Mouse (Mus musculus) forebrain, embryonic 10.5 days (tissue): Measurements from ENCODE around the gene Cyp1a2. TPM values are rescaled to one million over a fixed set of nuclear protein-coding genes. Genes with fewer than 3 reads are reported as not detected.
A peak's percentile ranks its signal among the peaks of the same experiment; 100 is the strongest.

Source experiments
- DNase-seq: peaks from one replicate; pipeline ENCODE4 v3.0.0-alpha.2; 2017; ENCODE audit warnings: low spot score; ENCODE audit errors: extremely low spot score
- H3K27ac ChIP-seq: fragments of 300-500 bp; sonication (generic); 2 replicates; pipeline ENCODE4 v1.5.1; 2016; ENCODE audit warnings: mild to moderate bottlenecking
- H3K27me3 ChIP-seq: fragments of 300-500 bp; sonication (generic); 2 replicates; pipeline ENCODE4 v1.6.1; 2016; ENCODE audit warnings: mild to moderate bottlenecking; ENCODE audit not compliant: poor library complexity, severe bottlenecking
- H3K36me3 ChIP-seq: fragments of 300-500 bp; sonication (generic); replicated peaks from 2 replicates; pipeline ENCODE4 v1.6.1; 2016; ENCODE audit warnings: mild to moderate bottlenecking, moderate library complexity
- H3K4me1 ChIP-seq: fragments of 300-500 bp; sonication (generic); 2 replicates; pipeline ENCODE4 v1.6.1; 2016
- H3K4me3 ChIP-seq: fragments of 300-500 bp; sonication (generic); 2 replicates; pipeline ENCODE4 v1.5.1; 2016; ENCODE audit warnings: mild to moderate bottlenecking, moderate library complexity
- H3K9me3 ChIP-seq: fragments of 300-500 bp; sonication (generic); 2 replicates; pipeline ENCODE4 v1.6.1; 2016; ENCODE audit warnings: mild to moderate bottlenecking, moderate library complexity
- WGBS: fragments of 180-500 bp; shearing (Covaris S2); methylation state at CpG from one replicate; pipeline ENCODE4 v1.1.7; 2016; 5-methylcytosine and 5-hydroxymethylcytosine counted together
- polyA plus RNA-seq: library from polyadenylated mRNA; unstranded; fragments of >200 nt; fragmentation: Nextera tagmentation; extraction: Ambion mirVana; gene quantifications from 2 replicates; pipeline ENCODE4 v1.2.1, GENCODE M21; 2016

The Cyp1a2 gene
- polyA plus RNA-seq, 1 experiment from 2014 or later: not detected

GRCm38 (mm10) chr9:57667817-57668216 lies 15.7 kb downstream of the Cyp1a2 start:
- WGBS: 68% methylated on average over 11 of the region's 11 CpGs
- no peak overlapping the region for H3K27ac ChIP-seq
- no peaks in the 10 kb centered on the region for H3K36me3 ChIP-seq
- DNase-seq: no peak
- H3K4me1 ChIP-seq: no peaks in the 10 kb centered on the region
- H3K4me3 ChIP-seq: no peak overlapping the region
- no peaks in the 10 kb centered on the region for H3K9me3 ChIP-seq
- H3K27me3 ChIP-seq: 0 out of 2 replicates have a peak, but pooled peaks cover 3% of the 10 kb centered on the region

GRCm38 (mm10) chr9:57667136-57667535 lies 16.4 kb downstream of the Cyp1a2 start:
- Histone ChIP-seq H3K27me3 (0 out of 2 replicates have a peak, but pooled peaks cover 3% of the 10 kb centered on the region), H3K9me3 (no peaks in the 10 kb centered on the region), H3K36me3 (no peaks in the 10 kb centered on the region), H3K4me1 (no peaks in the 10 kb centered on the region), H3K27ac (no peak overlapping the region), H3K4me3 (no peak overlapping the region)
- no peak for DNase-seq
- WGBS: 81% methylated on average over 3 of the region's 3 CpGs

- no peak for DNase-seq
- H3K9me3 ChIP-seq: no peaks in the 10 kb centered on the region
- H3K4me1 ChIP-seq: no peaks in the 10 kb centered on the region
- 86% methylated on average over 8 of the region's 8 CpGs for WGBS
- H3K36me3 ChIP-seq: no peaks in the 10 kb centered on the region
- H3K27ac ChIP-seq: no peak overlapping the region
- no peak overlapping the region for H3K4me3 ChIP-seq
- H3K27me3 ChIP-seq: 0 out of 2 replicates have a peak, but pooled peaks cover 3% of the 10 kb centered on the region
Observed at GRCm38 (mm10) chr9:57666536-57666935, 17.0 kb downstream of the Cyp1a2 start.

- no peaks in the 10 kb centered on the region for H3K36me3 ChIP-seq
- no peak overlapping the region for H3K4me3 ChIP-seq
- H3K27me3 ChIP-seq: 0 out of 2 replicates have a peak, but pooled peaks cover 3% of the 10 kb centered on the region
- no peaks in the 10 kb centered on the region for H3K9me3 ChIP-seq
- H3K4me1 ChIP-seq: no peaks in the 10 kb centered on the region
- no peak overlapping the region for H3K27ac ChIP-seq
- WGBS: 78% methylated on average over 7 of the region's 7 CpGs
- no peak for DNase-seq
Observed at GRCm38 (mm10) chr9:57664616-57665015, 18.9 kb downstream of the Cyp1a2 start.

GRCm38 (mm10) chr9:57661552-57661951 lies 22.0 kb downstream of the Cyp1a2 start:
- Histone ChIP-seq H3K4me3 (no peak overlapping the region), H3K9me3 (no peaks in the 10 kb centered on the region), H3K27me3 (peaks cover 6% of the 10 kb centered on the region; the same call in 1 of the 2 replicates), H3K36me3 (no peaks in the 10 kb centered on the region), H3K4me1 (no peaks in the 10 kb centered on the region), H3K27ac (no peak overlapping the region)
- no peak for DNase-seq
- 87% methylated on average over 3 of the region's 3 CpGs for WGBS

GRCm38 (mm10) chr9:57660501-57660900 lies 23.0 kb downstream of the Cyp1a2 start:
- H3K36me3 ChIP-seq: no peaks in the 10 kb centered on the region
- no peak overlapping the region for H3K4me3 ChIP-seq
- WGBS: 85% methylated on average over 6 of the region's 6 CpGs
- H3K27me3 ChIP-seq: peaks cover 11% of the 10 kb centered on the region; the same call in 1 of the 2 replicates
- peaks cover 9% of the 10 kb centered on the region for H3K4me1 ChIP-seq
- no peak overlapping the region for H3K27ac ChIP-seq
- no peaks in the 10 kb centered on the region for H3K9me3 ChIP-seq
- no peak for DNase-seq

- Histone ChIP-seq H3K4me1 (peaks cover 11% of the 10 kb centered on the region), H3K27me3 (peaks cover 16% of the 10 kb centered on the region), H3K36me3 (no peaks in the 10 kb centered on the region), H3K4me3 (no peak overlapping the region), H3K9me3 (no peaks in the 10 kb centered on the region), H3K27ac (peak overlapping the region; percentile 53; the same call in 1 of the 2 replicates)
- WGBS: 22% methylated on average over 4 of the region's 4 CpGs
- DNase-seq: peak; percentile 58
Observed at GRCm38 (mm10) chr9:57659774-57660173, 23.7 kb downstream of the Cyp1a2 start.

GRCm38 (mm10) chr9:57658970-57659369 lies 24.5 kb downstream of the Cyp1a2 start:
- Histone ChIP-seq H3K4me3 (no peak overlapping the region), H3K27ac (no peak overlapping the region), H3K27me3 (peaks cover 24% of the 10 kb centered on the region), H3K9me3 (no peaks in the 10 kb centered on the region), H3K4me1 (peaks cover 16% of the 10 kb centered on the region), H3K36me3 (no peaks in the 10 kb centered on the region)
- WGBS: 78% methylated on average over 4 of the region's 4 CpGs
- DNase-seq: no peak

GRCm38 (mm10) chr9:57657843-57658242 lies 25.7 kb downstream of the Cyp1a2 start:
- no peak overlapping the region for H3K4me3 ChIP-seq
- 71% methylated on average over 4 of the region's 4 CpGs for WGBS
- H3K4me1 ChIP-seq: peaks cover 28% of the 10 kb centered on the region
- no peak for DNase-seq
- no peaks in the 10 kb centered on the region for H3K36me3 ChIP-seq
- no peak overlapping the region for H3K27ac ChIP-seq
- peaks cover 35% of the 10 kb centered on the region for H3K27me3 ChIP-seq
- H3K9me3 ChIP-seq: no peaks in the 10 kb centered on the region

GRCm38 (mm10) chr9:57656631-57657350 lies 26.7 kb downstream of the Cyp1a2 start:
- no peak overlapping the region for H3K27ac ChIP-seq
- DNase-seq: no peak
- WGBS: 88% methylated on average over 19 of the region's 19 CpGs

GRCm38 (mm10) chr9:57655749-57656148 lies 27.8 kb downstream of the Cyp1a2 start:
- 3% methylated on average over 11 of the region's 11 CpGs for WGBS
- Histone ChIP-seq H3K4me3 (peak overlapping the region; percentile 36), H3K27me3 (peaks cover 53% of the 10 kb centered on the region)

More at GRCm38 (mm10) chr9:57656631-57657350, 26.7 kb downstream of the Cyp1a2 start:
- no peak overlapping the region for H3K4me3 ChIP-seq
- peaks cover 38% of the 10 kb centered on the region for H3K4me1 ChIP-seq
- no peaks in the 10 kb centered on the region for H3K9me3 ChIP-seq
- peaks cover 43% of the 10 kb centered on the region for H3K27me3 ChIP-seq
- no peaks in the 10 kb centered on the region for H3K36me3 ChIP-seq

GRCm38 (mm10) chr9:57654966-57655365 lies 28.5 kb downstream of the Cyp1a2 start:
- Histone ChIP-seq H3K27me3 (peaks cover 54% of the 10 kb centered on the region), H3K4me1 (peaks cover 55% of the 10 kb centered on the region), H3K36me3 (no peaks in the 10 kb centered on the region), H3K9me3 (no peaks in the 10 kb centered on the region), H3K4me3 (no peak overlapping the region), H3K27ac (no peak overlapping the region)
- no peak for DNase-seq
- 88% methylated on average over 1 of the region's 1 CpGs for WGBS

More at GRCm38 (mm10) chr9:57655749-57656148, 27.8 kb downstream of the Cyp1a2 start:
- H3K9me3 ChIP-seq: no peaks in the 10 kb centered on the region
- H3K4me1 ChIP-seq: peaks cover 49% of the 10 kb centered on the region
- peak overlapping the region; percentile 76 for H3K27ac ChIP-seq
- DNase-seq: peak; percentile 95
- H3K36me3 ChIP-seq: no peaks in the 10 kb centered on the region

- peak within 1 kb of the TSS; percentile 69 for H3K27ac ChIP-seq
- 38% methylated on average over 5 of the region's 5 CpGs for WGBS
- H3K9me3 ChIP-seq: no peaks in the 10 kb centered on the region
- peaks cover 54% of the 10 kb centered on the region for H3K27me3 ChIP-seq
- peaks cover 55% of the 10 kb centered on the region for H3K4me1 ChIP-seq
- DNase-seq: no peak
- peak within 1 kb of the TSS; percentile 10; the same call in 1 of the 2 replicates for H3K4me3 ChIP-seq
- H3K36me3 ChIP-seq: no peaks in the 10 kb centered on the region
Observed at GRCm38 (mm10) chr9:57653283-57653682, 30.2 kb downstream of the Cyp1a2 start, which contains the start of gene Csk. Csk (minus strand) TSS chr9:57653631.
